Mouse (Mus musculus): ENCODE measurements at regions not wholly inside any gene's neighbourhood (a gene's known extent, or its start where the extent isn't known, plus 50 kb on each side); places are given as distances from the start of the nearest gene placed in this dataset.

DNA sequence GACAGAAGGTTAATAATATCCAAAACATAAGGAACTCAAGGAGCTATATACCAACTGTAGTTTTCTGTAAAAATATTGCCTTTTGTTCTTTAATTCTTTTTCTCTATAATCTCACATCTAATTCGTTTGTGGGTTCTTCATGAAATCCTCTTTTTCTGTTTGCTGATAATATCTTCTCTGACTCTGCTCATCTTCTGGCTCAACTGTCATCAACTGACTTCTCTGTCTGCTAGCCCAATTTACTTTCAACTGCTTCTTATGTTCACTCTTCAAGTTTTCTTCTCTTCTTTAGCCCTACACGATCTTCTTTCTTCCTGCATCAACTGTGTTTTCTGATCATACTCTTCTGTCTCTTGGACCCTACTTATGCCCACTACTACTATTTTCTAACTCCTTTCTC lies 453.6 kb upstream of the Nova1 start:
- TF ChIP-seq CTCF (conservative IDR thresholded peaks at IDR 0.05; ENCODE audit: insufficient read depth, insufficient read length, low read depth, low read length) (no peak), POLR2A (IDR thresholded peaks at IDR 0.05; ENCODE audit: low read depth, low read length) (no peak)
